Mouse (Mus musculus) forebrain, embryonic 13.5 days (tissue): Measurements from ENCODE around the gene Galntl6. TPM values are rescaled to one million over a fixed set of nuclear protein-coding genes. Genes with fewer than 3 reads are reported as not detected.

Experiments used
- ATAC-seq: fragments of 200-750 bp; cut with Nextera tagmentation; 2 replicates; pipeline ENCODE4 v1.8.0; 2017
- H3K27ac ChIP-seq: fragments of 300-500 bp; sonication (generic); 2 replicates; pipeline ENCODE4 v1.5.1; 2015; ENCODE audit warnings: inconsistent platforms, mild to moderate bottlenecking, moderate library complexity
- H3K27me3 ChIP-seq: fragments of 300-500 bp; sonication (generic); 2 replicates; pipeline ENCODE4 v1.6.1; 2015; ENCODE audit warnings: mild to moderate bottlenecking, inconsistent platforms
- H3K36me3 ChIP-seq: fragments of 300-500 bp; sonication (generic); 2 replicates; pipeline ENCODE4 v1.6.1; 2015; ENCODE audit warnings: mild to moderate bottlenecking, inconsistent platforms; ENCODE audit not compliant: poor library complexity, severe bottlenecking
- H3K4me1 ChIP-seq: fragments of 300-500 bp; sonication (generic); 2 replicates; pipeline ENCODE4 v1.6.1; 2015; ENCODE audit warnings: inconsistent platforms
- H3K4me2 ChIP-seq: fragments of 300-500 bp; sonication (generic); 2 replicates; pipeline ENCODE4 v1.6.1; 2015; ENCODE audit warnings: inconsistent platforms, mild to moderate bottlenecking, moderate library complexity
- H3K4me3 ChIP-seq: fragments of 300-500 bp; sonication (generic); 2 replicates; pipeline ENCODE4 v1.5.1; 2015; ENCODE audit warnings: mild to moderate bottlenecking, inconsistent platforms
- H3K9ac ChIP-seq: fragments of 300-500 bp; sonication (generic); 2 replicates; pipeline ENCODE4 v1.6.1; 2015; ENCODE audit warnings: mild to moderate bottlenecking, inconsistent platforms
- H3K9me3 ChIP-seq: fragments of 300-500 bp; sonication (generic); replicated peaks from 2 replicates; pipeline ENCODE4 v1.6.1; 2016; ENCODE audit warnings: inconsistent platforms
- WGBS: fragments of 180-500 bp; shearing (Covaris S2); methylation state at CpG from one replicate; pipeline ENCODE4 v1.1.7; 2015; 5-methylcytosine and 5-hydroxymethylcytosine counted together
- polyA plus RNA-seq: library from polyadenylated mRNA; unstranded; fragments of >200 nt; fragmentation: Nextera tagmentation; extraction: Ambion mirVana; gene quantifications from 2 replicates; pipeline ENCODE4 v1.2.1, GENCODE M21; 2015

The Galntl6 gene
- polyA plus RNA-seq, 1 experiment from 2014 or later: 2.5 TPM

DNA sequence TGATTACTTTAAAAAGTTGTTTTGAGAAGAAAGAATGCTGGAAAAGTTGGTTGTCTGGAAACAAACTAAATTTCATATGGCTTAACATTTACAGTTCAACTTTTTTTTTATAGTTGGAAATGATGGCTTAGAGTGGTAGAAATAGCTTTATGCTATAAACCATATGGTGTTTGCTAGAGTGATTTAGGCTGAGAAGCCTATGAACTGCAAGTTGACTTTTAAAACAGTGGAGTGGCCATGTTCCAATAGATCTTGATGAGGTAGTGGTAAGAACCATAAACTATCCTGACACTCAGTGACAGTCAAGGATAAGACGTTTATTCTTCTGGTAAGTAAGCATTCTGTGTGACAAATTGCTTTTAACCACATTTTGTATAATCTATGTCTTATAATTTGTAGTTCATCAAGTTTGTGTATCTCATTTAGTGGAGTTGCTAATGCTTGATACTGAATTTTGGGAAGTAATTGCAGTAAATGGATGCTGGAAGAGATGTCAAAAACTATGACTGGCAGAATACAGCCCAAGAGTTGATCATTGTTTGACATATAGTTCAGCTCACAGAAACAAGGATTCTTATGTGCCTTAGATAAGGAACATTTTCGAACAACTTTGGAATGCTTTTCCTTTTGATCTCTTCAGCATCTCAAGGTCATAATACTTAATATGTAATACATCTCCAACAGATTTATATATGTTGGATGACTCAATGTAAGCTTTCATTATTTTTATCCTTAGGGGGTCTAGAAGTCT lies 888.8 kb downstream of the Galntl6 start:
- H3K4me3 ChIP-seq: no peak overlapping the region
- no peak overlapping the region for H3K9ac ChIP-seq
- no peak overlapping the region for H3K4me2 ChIP-seq
- no peaks in the 10 kb centered on the region for H3K27me3 ChIP-seq
- H3K27ac ChIP-seq: no peak overlapping the region
- WGBS: 87% methylated on average over 2 of the region's 2 CpGs
- H3K4me1 ChIP-seq: no peaks in the 10 kb centered on the region
- H3K36me3 ChIP-seq: no peaks in the 10 kb centered on the region
- no peak for ATAC-seq
- H3K9me3 ChIP-seq: no peaks in the 10 kb centered on the region

DNA sequence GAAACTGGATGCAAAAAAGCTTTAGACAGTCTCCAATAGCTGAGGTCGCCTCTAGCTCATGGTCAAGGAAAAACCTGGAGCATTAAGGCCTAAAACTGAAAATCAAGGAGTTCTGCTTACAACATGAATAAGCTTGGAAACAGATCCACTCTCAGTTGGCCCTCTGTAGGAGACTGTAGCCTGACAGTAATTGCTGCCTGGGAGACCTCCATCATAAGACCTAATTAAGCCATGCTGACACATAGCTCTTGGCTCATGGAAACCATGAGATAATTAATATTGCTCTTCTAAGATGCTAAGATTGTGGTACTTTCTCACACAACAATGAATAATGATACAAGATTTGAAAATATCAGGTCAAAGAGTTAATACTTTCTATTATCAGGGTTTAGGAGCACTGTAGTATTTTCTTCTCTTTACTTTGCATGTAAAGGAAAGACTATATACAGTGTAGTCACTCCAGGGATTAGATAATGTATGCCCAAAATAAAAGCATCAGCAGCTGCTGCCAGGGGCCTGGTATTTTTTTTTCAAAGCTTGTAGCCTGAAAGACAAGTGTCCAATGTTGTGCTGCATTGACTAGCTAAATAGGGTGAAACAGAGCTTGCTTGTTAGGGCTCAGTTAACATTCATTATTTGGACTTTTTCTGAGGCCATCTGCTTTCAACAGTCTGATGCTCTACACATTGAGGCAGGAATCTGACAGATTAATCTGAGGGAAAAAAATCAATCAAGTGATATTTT lies 922.8 kb downstream of the Galntl6 start:
- Histone ChIP-seq H3K36me3 (no peaks in the 10 kb centered on the region), H3K9me3 (no peaks in the 10 kb centered on the region), H3K4me2 (no peak overlapping the region), H3K4me1 (peaks cover 12% of the 10 kb centered on the region; the same call in 1 of the 2 replicates), H3K4me3 (no peak overlapping the region), H3K27me3 (no peaks in the 10 kb centered on the region), H3K9ac (no peak overlapping the region), H3K27ac (peak overlapping the region; percentile 32; the same call in 1 of the 2 replicates)
- 67% methylated on average over 1 of the region's 1 CpGs for WGBS
- peak; percentile 89 for ATAC-seq

DNA sequence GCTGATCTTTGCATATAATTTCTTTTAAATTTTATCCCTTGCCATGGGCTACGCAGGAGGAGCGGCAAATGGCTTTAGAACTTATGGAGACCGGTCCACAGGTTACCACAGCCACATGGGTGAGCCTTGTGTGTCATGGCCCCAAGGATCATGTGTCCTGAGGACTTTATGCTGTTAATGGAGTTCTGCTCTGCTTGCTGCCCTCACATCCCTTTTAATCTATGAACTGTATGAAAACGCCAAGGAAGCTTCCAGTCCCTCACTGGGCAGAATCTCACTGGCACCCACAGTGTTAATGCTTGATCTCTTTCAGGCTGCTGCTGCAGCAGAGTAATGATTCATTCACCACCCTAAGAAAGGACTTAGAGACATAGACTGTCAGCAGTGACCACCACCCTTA lies 935.1 kb downstream of the Galntl6 start:
- H3K4me2 ChIP-seq: no peak overlapping the region
- H3K4me1 ChIP-seq: peaks cover 5% of the 10 kb centered on the region; the same call in 1 of the 2 replicates
- 85% methylated on average over 4 of the region's 4 CpGs for WGBS
- no peaks in the 10 kb centered on the region for H3K27me3 ChIP-seq
- no peak overlapping the region for H3K27ac ChIP-seq
- H3K36me3 ChIP-seq: no peaks in the 10 kb centered on the region
- no peak overlapping the region for H3K9ac ChIP-seq
- no peak; the same call in 1 of the 2 replicates for ATAC-seq
- H3K4me3 ChIP-seq: no peak overlapping the region
- H3K9me3 ChIP-seq: no peaks in the 10 kb centered on the region

DNA sequence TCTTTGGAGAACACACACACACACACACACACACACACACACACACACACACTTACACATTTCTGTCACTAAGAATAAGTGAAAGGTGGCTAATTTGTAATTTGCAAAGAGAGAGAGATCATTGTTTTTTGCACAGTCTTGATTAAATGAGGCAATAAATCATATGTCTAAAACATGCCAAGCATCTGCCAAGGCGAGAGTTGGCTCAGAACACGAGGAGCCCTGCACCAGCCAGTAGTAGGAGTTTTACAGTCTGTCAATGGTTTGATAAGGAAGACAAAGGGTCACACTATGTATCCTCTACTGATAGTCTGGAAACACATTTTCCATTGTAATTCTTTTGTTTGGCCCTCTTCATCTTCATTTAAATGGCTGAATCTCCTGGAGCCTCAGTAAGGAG lies 938.3 kb downstream of the Galntl6 start:
- Histone ChIP-seq H3K9ac (no peak overlapping the region), H3K27ac (no peak overlapping the region), H3K4me1 (peaks cover 5% of the 10 kb centered on the region; the same call in 1 of the 2 replicates), H3K36me3 (no peaks in the 10 kb centered on the region), H3K4me2 (no peak overlapping the region), H3K4me3 (no peak overlapping the region), H3K27me3 (no peaks in the 10 kb centered on the region), H3K9me3 (no peaks in the 10 kb centered on the region)
- WGBS: 45% methylated on average over 2 of the region's 2 CpGs
- ATAC-seq: peak; percentile 58; the same call in 1 of the 2 replicates

DNA sequence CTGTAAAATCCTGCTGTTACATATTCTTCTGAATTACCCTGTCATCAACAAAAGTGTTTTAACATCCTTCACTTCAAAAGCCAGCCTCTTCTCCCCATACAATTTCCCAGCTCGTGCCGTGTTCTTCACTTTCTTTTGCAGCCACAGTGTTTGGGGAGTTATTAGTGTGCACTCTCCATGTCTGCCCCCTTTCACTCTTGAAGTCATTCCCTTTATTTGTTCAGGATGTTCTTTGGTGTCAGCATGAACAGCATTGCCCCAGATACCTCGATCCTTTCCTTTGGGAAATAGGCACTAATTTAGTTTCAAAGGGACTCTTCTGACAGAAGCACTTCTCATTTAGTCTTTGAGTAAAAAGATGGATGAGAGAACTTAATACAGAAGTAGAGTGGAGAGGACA lies 939.6 kb downstream of the Galntl6 start:
- no peak overlapping the region for H3K4me2 ChIP-seq
- 41% methylated on average over 3 of the region's 3 CpGs for WGBS
- H3K9ac ChIP-seq: no peak overlapping the region
- H3K4me3 ChIP-seq: no peak overlapping the region
- peaks cover 5% of the 10 kb centered on the region; the same call in 1 of the 2 replicates for H3K4me1 ChIP-seq
- H3K9me3 ChIP-seq: no peaks in the 10 kb centered on the region
- no peaks in the 10 kb centered on the region for H3K27me3 ChIP-seq
- peak; percentile 52; the same call in 1 of the 2 replicates for ATAC-seq
- no peaks in the 10 kb centered on the region for H3K36me3 ChIP-seq
- no peak overlapping the region for H3K27ac ChIP-seq

DNA sequence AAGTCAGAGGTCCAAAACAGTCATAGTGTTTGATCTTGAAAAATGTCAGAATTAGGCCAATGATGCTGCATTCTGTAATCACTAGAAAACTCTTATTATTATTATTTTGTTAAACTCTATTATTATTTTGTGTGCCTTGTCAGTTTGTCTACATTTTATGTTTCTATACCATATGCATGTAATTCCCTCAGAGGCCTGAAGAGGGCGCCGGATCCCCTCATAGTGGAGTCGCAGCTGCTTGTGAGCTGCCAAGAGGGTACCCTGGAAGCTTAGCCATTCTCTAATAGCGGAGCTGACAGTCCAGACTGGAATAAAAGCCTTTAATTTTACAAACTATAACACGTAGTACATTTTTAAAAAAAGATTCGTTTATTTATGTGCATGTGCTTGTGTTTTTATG lies 945.8 kb downstream of the Galntl6 start:
- H3K9ac ChIP-seq: no peak overlapping the region
- H3K27ac ChIP-seq: no peak overlapping the region
- H3K36me3 ChIP-seq: no peaks in the 10 kb centered on the region
- no peak for ATAC-seq
- H3K4me2 ChIP-seq: no peak overlapping the region
- WGBS: 16% methylated on average over 6 of the region's 6 CpGs
- no peaks in the 10 kb centered on the region for H3K9me3 ChIP-seq
- H3K4me3 ChIP-seq: no peak overlapping the region
- H3K27me3 ChIP-seq: no peaks in the 10 kb centered on the region
- H3K4me1 ChIP-seq: no peaks in the 10 kb centered on the region

DNA sequence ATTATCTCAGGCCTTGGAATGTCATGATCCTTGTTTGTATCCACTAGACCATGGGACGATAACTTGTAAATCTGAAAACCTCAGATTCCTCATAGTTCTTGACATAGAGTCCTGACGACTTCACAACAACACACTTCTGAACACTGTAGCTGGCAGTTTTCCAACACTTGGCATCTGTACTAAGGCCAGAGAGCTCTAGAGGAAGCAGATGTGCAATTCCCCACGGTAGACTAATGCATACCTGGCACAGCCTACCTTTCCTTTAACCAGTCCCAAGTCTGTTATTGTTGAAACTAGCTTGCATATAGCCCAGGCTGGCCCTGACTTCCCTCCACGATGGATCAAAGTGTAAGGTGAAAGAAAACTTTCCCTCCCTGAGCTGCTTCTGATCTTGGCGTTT lies 946.9 kb downstream of the Galntl6 start:
- Histone ChIP-seq H3K9ac (no peak overlapping the region), H3K4me3 (no peak overlapping the region), H3K4me2 (no peak overlapping the region), H3K4me1 (no peaks in the 10 kb centered on the region), H3K27ac (no peak overlapping the region), H3K27me3 (no peaks in the 10 kb centered on the region), H3K9me3 (no peaks in the 10 kb centered on the region), H3K36me3 (no peaks in the 10 kb centered on the region)
- 56% methylated on average over 5 of the region's 5 CpGs for WGBS
- no peak for ATAC-seq

DNA sequence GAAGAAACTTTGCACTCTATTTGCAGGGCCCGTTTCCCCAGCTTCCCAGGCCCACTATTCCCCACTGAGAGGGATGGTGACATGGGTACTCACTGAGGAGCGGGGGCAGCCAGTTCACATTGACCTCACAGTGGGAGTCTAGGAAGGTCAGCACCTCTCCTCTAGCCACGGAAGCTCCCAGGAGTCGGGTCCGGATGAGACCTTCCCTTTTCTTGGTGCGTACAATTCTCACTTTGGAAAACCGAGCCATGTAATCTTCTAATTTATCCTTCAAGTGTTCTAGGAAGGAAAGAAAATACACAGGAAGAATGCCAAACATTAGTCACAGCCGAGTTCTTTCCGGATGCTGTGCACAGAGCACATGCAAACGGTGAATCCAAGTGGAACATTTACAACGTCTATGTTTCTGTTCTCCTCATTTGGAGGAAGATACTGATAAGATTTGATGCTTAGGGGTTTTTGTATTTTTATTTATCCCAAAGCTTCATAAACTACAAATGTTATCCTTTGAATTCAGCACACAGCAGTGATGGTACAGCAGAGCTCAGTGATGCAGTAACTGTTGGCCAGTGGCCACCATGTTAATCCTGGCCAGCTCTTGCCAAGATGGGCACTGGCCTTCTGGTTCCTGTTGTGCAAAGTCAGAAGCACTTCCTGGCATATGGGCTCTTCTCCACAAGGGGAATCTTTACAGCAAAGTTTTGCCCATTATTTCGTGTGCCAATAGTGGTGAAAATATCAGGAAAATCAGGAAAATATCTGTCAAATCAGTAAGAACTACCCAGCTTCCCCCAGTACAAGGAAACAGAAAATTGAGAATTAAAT lies 949.9 kb downstream of the Galntl6 start:
- H3K36me3 ChIP-seq: no peaks in the 10 kb centered on the region
- no peak overlapping the region for H3K9ac ChIP-seq
- H3K27me3 ChIP-seq: no peaks in the 10 kb centered on the region
- peak; percentile 87; the same call in 1 of the 2 replicates for ATAC-seq
- H3K9me3 ChIP-seq: no peaks in the 10 kb centered on the region
- H3K4me2 ChIP-seq: no peak overlapping the region
- no peak overlapping the region for H3K4me3 ChIP-seq
- WGBS: 59% methylated on average over 12 of the region's 12 CpGs
- no peaks in the 10 kb centered on the region; the same call in 1 of the 2 replicates for H3K4me1 ChIP-seq
- no peak overlapping the region; the same call in 1 of the 2 replicates for H3K27ac ChIP-seq

DNA sequence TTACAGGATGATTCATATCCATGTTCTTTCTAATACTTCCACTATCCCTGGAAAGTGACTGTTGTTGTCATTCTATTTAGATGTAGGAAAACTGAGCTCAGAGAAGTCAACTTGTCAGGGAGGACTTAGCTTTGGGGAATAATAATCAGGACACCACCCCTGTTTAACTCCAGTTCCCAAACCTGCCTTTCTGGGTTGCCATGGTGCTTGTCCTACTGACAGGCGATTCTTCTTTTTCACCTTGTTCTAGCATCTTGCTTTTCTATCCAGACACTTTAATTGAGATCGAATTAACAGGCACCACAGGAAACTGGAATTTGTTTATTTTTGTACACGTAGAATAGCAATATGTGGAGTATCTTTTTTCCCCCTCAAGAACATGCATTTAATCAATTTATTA lies 953.3 kb downstream of the Galntl6 start:
- no peak for ATAC-seq
- H3K27me3 ChIP-seq: no peaks in the 10 kb centered on the region
- H3K4me2 ChIP-seq: no peak overlapping the region
- no peak overlapping the region for H3K27ac ChIP-seq
- no peaks in the 10 kb centered on the region; the same call in 1 of the 2 replicates for H3K4me1 ChIP-seq
- H3K9ac ChIP-seq: no peak overlapping the region
- H3K36me3 ChIP-seq: no peaks in the 10 kb centered on the region
- no peak overlapping the region for H3K4me3 ChIP-seq
- H3K9me3 ChIP-seq: no peaks in the 10 kb centered on the region
- 68% methylated on average over 3 of the region's 3 CpGs for WGBS

DNA sequence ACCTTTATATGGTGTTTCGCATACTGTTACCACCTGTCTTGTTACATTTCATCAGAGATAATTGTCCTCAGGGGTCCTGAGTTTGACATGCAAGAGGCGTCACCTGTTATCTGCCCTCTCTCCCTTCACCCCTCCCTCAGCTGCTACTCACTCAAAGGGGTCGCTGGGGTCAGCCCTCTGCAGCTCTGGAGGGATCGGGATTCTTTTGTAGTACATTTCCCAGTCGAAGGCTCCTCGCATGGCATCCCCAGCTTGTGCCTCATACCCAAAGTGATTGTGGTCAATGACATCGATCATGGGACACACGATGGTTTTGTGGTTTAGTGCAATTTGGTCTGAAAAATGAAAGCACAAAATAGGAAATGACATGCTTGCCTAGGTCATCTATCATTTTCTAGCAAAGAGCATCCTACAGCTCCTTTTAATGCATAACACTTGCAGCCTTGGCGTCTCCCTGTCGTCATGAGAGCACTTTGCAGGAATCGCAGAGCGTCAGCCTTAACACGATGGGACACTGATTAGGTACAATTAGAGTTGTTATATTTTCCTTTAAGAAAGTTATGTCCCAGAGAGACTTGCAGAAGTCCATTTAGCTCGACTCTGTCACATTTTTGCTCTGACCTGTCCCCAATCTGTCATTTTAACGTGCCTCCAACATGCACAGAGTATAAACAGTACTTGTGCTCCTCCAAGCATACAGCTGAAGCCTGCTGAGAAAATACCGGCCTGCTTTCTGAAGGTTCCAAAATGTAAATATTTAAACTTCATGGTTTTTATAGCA lies 954.1 kb downstream of the Galntl6 start:
- ATAC-seq: no peak
- Histone ChIP-seq H3K9ac (no peak overlapping the region), H3K27ac (no peak overlapping the region), H3K36me3 (no peaks in the 10 kb centered on the region), H3K27me3 (no peaks in the 10 kb centered on the region), H3K9me3 (no peaks in the 10 kb centered on the region), H3K4me3 (no peak overlapping the region), H3K4me1 (no peaks in the 10 kb centered on the region; the same call in 1 of the 2 replicates), H3K4me2 (no peak overlapping the region)
- WGBS: 60% methylated on average over 16 of the region's 16 CpGs

DNA sequence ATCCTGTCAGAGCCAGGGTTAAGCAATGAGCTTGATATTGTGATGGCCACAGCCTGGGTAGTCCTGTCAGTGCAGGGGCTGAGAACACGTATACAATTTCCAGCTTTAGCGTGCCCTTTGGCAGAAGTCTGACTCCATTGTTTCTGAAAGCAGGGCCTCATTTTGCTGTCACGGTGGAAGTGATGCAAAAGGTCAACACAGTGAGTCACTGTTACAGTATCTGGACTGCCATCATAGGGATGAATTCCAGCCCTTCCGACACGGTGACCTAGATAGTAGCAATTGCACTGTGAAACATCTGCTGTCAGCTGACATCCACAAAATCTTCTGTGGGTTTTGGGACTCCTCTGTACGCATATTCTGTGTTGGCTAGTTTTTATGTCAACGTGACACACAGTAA lies 956.9 kb downstream of the Galntl6 start:
- Histone ChIP-seq H3K36me3 (no peaks in the 10 kb centered on the region), H3K4me1 (no peaks in the 10 kb centered on the region; the same call in 1 of the 2 replicates), H3K4me2 (no peak overlapping the region), H3K4me3 (no peak overlapping the region), H3K27ac (no peak overlapping the region), H3K27me3 (no peaks in the 10 kb centered on the region), H3K9ac (no peak overlapping the region), H3K9me3 (no peaks in the 10 kb centered on the region)
- 92% methylated on average over 7 of the region's 7 CpGs for WGBS
- no peak for ATAC-seq
